35 mouse cellular contexts compared by ENCODE assay signal in genomic region chr13:109827341-109827740, GRCm38 (mm10).
"Had no signal": no experiment of that assay in that cellular context is flagged by ENCODE, and none has a peak within 500 bp of the region (broad histone marks: within the 10 kb centered on the region; RNA-seq: fewer than 3 reads in every experiment).

No protein-coding gene starts in this region.

- H3K4me2 ChIP-seq: heart, embryonic 11.5 days; heart, embryonic 12.5 days; heart, embryonic 13.5 days; heart, embryonic 15.5 days; hindbrain, embryonic 12.5 days; hindbrain, embryonic 13.5 days; hindbrain, embryonic 14.5 days; hindbrain, embryonic 15.5 days; intestine, embryonic 15.5 days; kidney, embryonic 15.5 days had no signal

- ATAC-seq: hindbrain, embryonic 16.5 days; hindbrain, postnatal 0 days; inflammation-experienced regulatory T-cells, adult 6 months; intestine, embryonic 15.5 days; intestine, embryonic 16.5 days; intestine, postnatal 0 days had no signal

- H3K4me3 ChIP-seq: heart, embryonic 12.5 days; heart, embryonic 13.5 days; heart, embryonic 15.5 days; hindbrain, embryonic 10.5 days; hindbrain, embryonic 12.5 days; hindbrain, embryonic 13.5 days; hindbrain, embryonic 15.5 days; intestine, embryonic 15.5 days; kidney, embryonic 15.5 days; layer of hippocampus, adult 2 months; left cerebral cortex, adult 2 months had no signal

- DNase-seq: heart, postnatal 10 days; heart, postnatal 14 days; heart, postnatal 36 days; heart, postnatal 4 days; kidney, adult 11 months; kidney, adult 18-20 months; kidney, adult 2 months; kidney, adult 8-10 months; kidney, adult 9 months; kidney, postnatal 10 days; kidney, postnatal 14 days; kidney, postnatal 25 days; kidney, postnatal 36 days; kidney, postnatal 4 days; layer of hippocampus, adult 9-11 months; layer of hippocampus, postnatal 36 days had no signal

- H3K9me3 ChIP-seq: heart, embryonic 12.5 days; heart, embryonic 13.5 days; heart, embryonic 15.5 days; hindbrain, embryonic 10.5 days; hindbrain, embryonic 12.5 days; hindbrain, embryonic 13.5 days; hindbrain, embryonic 15.5 days; intestine, embryonic 15.5 days; kidney, embryonic 15.5 days had no signal

- H3K27ac ChIP-seq: heart, embryonic 13.5 days; heart, embryonic 15.5 days; hindbrain, embryonic 10.5 days; hindbrain, embryonic 12.5 days; hindbrain, embryonic 13.5 days; hindbrain, embryonic 14.5 days; hindbrain, embryonic 15.5 days; hindbrain, postnatal 0 days; intestine, embryonic 15.5 days; kidney, embryonic 15.5 days; kidney, postnatal 0 days; layer of hippocampus, adult 2 months; left cerebral cortex, adult 2 months had no signal

- H3K9ac ChIP-seq: heart, embryonic 12.5 days; heart, embryonic 13.5 days; heart, embryonic 15.5 days; hindbrain, embryonic 12.5 days; hindbrain, embryonic 13.5 days; hindbrain, embryonic 14.5 days; hindbrain, embryonic 15.5 days; intestine, embryonic 15.5 days; kidney, embryonic 15.5 days had no signal

- H3K27me3 ChIP-seq: heart, embryonic 12.5 days; heart, embryonic 13.5 days; heart, embryonic 15.5 days; hindbrain, embryonic 12.5 days; hindbrain, embryonic 13.5 days; hindbrain, embryonic 15.5 days; intestine, embryonic 15.5 days; kidney, embryonic 15.5 days had no signal

- H3K36me3 ChIP-seq: heart, embryonic 12.5 days; heart, embryonic 13.5 days; heart, embryonic 15.5 days; hindbrain, embryonic 10.5 days; hindbrain, embryonic 12.5 days; hindbrain, embryonic 13.5 days; hindbrain, embryonic 15.5 days; intestine, embryonic 15.5 days; kidney, embryonic 15.5 days had no signal
